Mouse (Mus musculus): Measurements from ENCODE around the gene Sirt5. TPM values are rescaled to one million over a fixed set of nuclear protein-coding genes. Genes with fewer than 3 reads are reported as not detected.

Sirt5 gene
- 17.1 and 20.4 TPM in 2 replicates for polyA plus RNA-seq (2015; fragmentation: Nextera tagmentation; extraction: Ambion mirVana)

- WGBS = 16% methylated on average over 42 of the region's 42 CpGs
- H3K4me3 ChIP-seq (ENCODE audit: low read length) = peak within 1 kb of the TSS; percentile 75
Observed at GRCm38 (mm10) chr13:43364985-43365824, at the start of gene Sirt5. TSS of gene Sirt5 (plus strand) at chr13:43365496.

GRCm38 (mm10) chr13:43317411-43317810, 47.9 kb upstream of the Sirt5 start:
- Histone ChIP-seq H3K27ac (ENCODE audit: low read length) (no peak overlapping the region), H3K36me3 (ENCODE audit: control insufficient read depth, insufficient read depth, low read length) (no peaks in the 10 kb centered on the region), H3K4me2 (ENCODE audit: low read depth, low read length) (no peak overlapping the region), H3K9ac (ENCODE audit: low read depth, low read length) (no peak overlapping the region), H3K4me3 (ENCODE audit: low read length) (no peak overlapping the region), H3K9me3 (ENCODE audit: control insufficient read depth, low read length) (no peaks in the 10 kb centered on the region), H3K4me1 (ENCODE audit: control insufficient read depth, insufficient read depth, low read length) (no peaks in the 10 kb centered on the region), H3K27me3 (replicated peaks; ENCODE audit: control insufficient read depth, insufficient read depth, low read length) (no peaks in the 10 kb centered on the region)
- no peak for ATAC-seq
- WGBS = 54% methylated on average over 5 of the region's 5 CpGs

More at GRCm38 (mm10) chr13:43364985-43365824, at the start of gene Sirt5:
- H3K27ac ChIP-seq (ENCODE audit: low read length) = peak within 1 kb of the TSS; percentile 23; the same call in 1 of the 2 replicates
- no peaks in the 10 kb centered on the region for H3K27me3 ChIP-seq (replicated peaks; ENCODE audit: control insufficient read depth, insufficient read depth, low read length)
- H3K9ac ChIP-seq (ENCODE audit: low read depth, low read length) = peak within 1 kb of the TSS; percentile 88
- ATAC-seq = peak; percentile 97
- no peaks in the 10 kb centered on the region for H3K36me3 ChIP-seq (ENCODE audit: control insufficient read depth, insufficient read depth, low read length)
- no peaks in the 10 kb centered on the region for H3K9me3 ChIP-seq (ENCODE audit: control insufficient read depth, low read length)
- H3K4me2 ChIP-seq (ENCODE audit: low read depth, low read length) = peak within 1 kb of the TSS; percentile 88
- H3K4me1 ChIP-seq (ENCODE audit: control insufficient read depth, insufficient read depth, low read length) = peaks cover 4% of the 10 kb centered on the region; the same call in 1 of the 2 replicates

- Histone ChIP-seq H3K4me3 (ENCODE audit: low read length) (no peak overlapping the region), H3K27me3 (replicated peaks; ENCODE audit: control insufficient read depth, insufficient read depth, low read length) (no peaks in the 10 kb centered on the region), H3K9ac (ENCODE audit: low read depth, low read length) (no peak overlapping the region), H3K36me3 (ENCODE audit: control insufficient read depth, insufficient read depth, low read length) (no peaks in the 10 kb centered on the region), H3K4me2 (ENCODE audit: low read depth, low read length) (no peak overlapping the region), H3K27ac (ENCODE audit: low read length) (no peak overlapping the region), H3K9me3 (ENCODE audit: control insufficient read depth, low read length) (no peaks in the 10 kb centered on the region), H3K4me1 (ENCODE audit: control insufficient read depth, insufficient read depth, low read length) (no peaks in the 10 kb centered on the region)
- ATAC-seq = no peak
- WGBS = 73% methylated on average over 3 of the region's 3 CpGs
Observed at GRCm38 (mm10) chr13:43319396-43319795, 45.9 kb upstream of the Sirt5 start.

DNA sequence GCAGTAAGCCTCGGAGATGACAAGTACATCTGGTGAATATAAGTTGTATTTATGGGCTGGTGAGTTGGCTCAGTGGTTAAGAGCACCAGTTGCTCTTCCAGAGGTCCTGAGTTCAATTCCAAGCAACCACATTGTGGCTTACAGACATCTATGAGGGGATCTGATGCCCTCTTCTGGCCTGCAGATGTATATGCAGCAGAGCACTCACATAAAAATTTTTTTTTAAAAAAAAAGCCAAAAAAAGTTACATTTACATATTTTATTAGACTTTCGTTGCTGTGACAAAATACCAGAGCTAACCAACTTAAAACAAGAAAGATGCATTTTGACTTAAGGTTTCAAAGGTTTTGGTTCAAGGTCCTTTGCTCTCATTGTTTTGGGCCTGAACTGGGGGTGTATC, 43.8 kb upstream of the Sirt5 start:
- no peak for ATAC-seq
- H3K4me1 ChIP-seq (ENCODE audit: control insufficient read depth, insufficient read depth, low read length) = no peaks in the 10 kb centered on the region
- no peak overlapping the region for H3K4me2 ChIP-seq (ENCODE audit: low read depth, low read length)
- H3K36me3 ChIP-seq (ENCODE audit: control insufficient read depth, insufficient read depth, low read length) = no peaks in the 10 kb centered on the region
- 76% methylated on average over 2 of the region's 2 CpGs for WGBS
- H3K27me3 ChIP-seq (replicated peaks; ENCODE audit: control insufficient read depth, insufficient read depth, low read length) = no peaks in the 10 kb centered on the region
- no peak overlapping the region for H3K27ac ChIP-seq (ENCODE audit: low read length)
- no peaks in the 10 kb centered on the region for H3K9me3 ChIP-seq (ENCODE audit: control insufficient read depth, low read length)
- no peak overlapping the region for H3K4me3 ChIP-seq (ENCODE audit: low read length)
- no peak overlapping the region for H3K9ac ChIP-seq (ENCODE audit: low read depth, low read length)

DNA sequence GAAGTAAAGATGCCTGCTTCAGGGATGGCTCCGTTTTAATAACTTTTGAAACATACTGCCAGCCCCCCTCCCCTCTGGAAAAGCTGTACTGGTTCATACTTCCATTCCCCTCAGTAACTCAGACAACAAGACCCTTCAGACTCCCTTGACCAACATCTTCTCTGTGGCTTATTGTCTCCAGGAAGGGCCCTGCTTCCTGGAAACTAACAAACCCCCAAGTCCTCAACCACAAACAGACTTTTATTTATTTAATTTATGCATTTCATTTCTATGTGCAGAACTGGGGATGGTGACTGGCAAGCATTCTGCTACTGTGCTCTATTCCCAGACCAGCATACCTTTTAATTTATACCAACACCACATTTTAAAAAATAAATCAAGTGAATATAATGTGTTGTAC, 39.9 kb upstream of the Sirt5 start:
- H3K36me3 ChIP-seq (ENCODE audit: control insufficient read depth, insufficient read depth, low read length) = no peaks in the 10 kb centered on the region
- H3K9ac ChIP-seq (ENCODE audit: low read depth, low read length) = no peak overlapping the region
- H3K27me3 ChIP-seq (replicated peaks; ENCODE audit: control insufficient read depth, insufficient read depth, low read length) = no peaks in the 10 kb centered on the region
- no peak overlapping the region for H3K4me2 ChIP-seq (ENCODE audit: low read depth, low read length)
- no peaks in the 10 kb centered on the region for H3K9me3 ChIP-seq (ENCODE audit: control insufficient read depth, low read length)
- 55% methylated on average over 1 of the region's 1 CpGs for WGBS
- H3K27ac ChIP-seq (ENCODE audit: low read length) = no peak overlapping the region
- no peak overlapping the region for H3K4me3 ChIP-seq (ENCODE audit: low read length)
- ATAC-seq = no peak
- H3K4me1 ChIP-seq (ENCODE audit: control insufficient read depth, insufficient read depth, low read length) = no peaks in the 10 kb centered on the region

GRCm38 (mm10) chr13:43331721-43332444, 33.4 kb upstream of the Sirt5 start:
- Histone ChIP-seq H3K4me3 (ENCODE audit: low read length) (no peak overlapping the region), H3K36me3 (ENCODE audit: control insufficient read depth, insufficient read depth, low read length) (no peaks in the 10 kb centered on the region), H3K4me1 (ENCODE audit: control insufficient read depth, insufficient read depth, low read length) (no peaks in the 10 kb centered on the region), H3K4me2 (ENCODE audit: low read depth, low read length) (no peak overlapping the region), H3K27ac (ENCODE audit: low read length) (no peak overlapping the region), H3K27me3 (replicated peaks; ENCODE audit: control insufficient read depth, insufficient read depth, low read length) (no peaks in the 10 kb centered on the region), H3K9ac (ENCODE audit: low read depth, low read length) (no peak overlapping the region), H3K9me3 (ENCODE audit: control insufficient read depth, low read length) (no peaks in the 10 kb centered on the region)
- WGBS = 55% methylated on average over 11 of the region's 11 CpGs
- ATAC-seq = no peak

GRCm38 (mm10) chr13:43332591-43332990, 32.7 kb upstream of the Sirt5 start:
- no peak for ATAC-seq
- Histone ChIP-seq H3K36me3 (ENCODE audit: control insufficient read depth, insufficient read depth, low read length) (no peaks in the 10 kb centered on the region), H3K4me2 (ENCODE audit: low read depth, low read length) (no peak overlapping the region), H3K9ac (ENCODE audit: low read depth, low read length) (no peak overlapping the region), H3K27ac (ENCODE audit: low read length) (no peak overlapping the region), H3K9me3 (ENCODE audit: control insufficient read depth, low read length) (no peaks in the 10 kb centered on the region), H3K27me3 (replicated peaks; ENCODE audit: control insufficient read depth, insufficient read depth, low read length) (no peaks in the 10 kb centered on the region), H3K4me3 (ENCODE audit: low read length) (no peak overlapping the region), H3K4me1 (ENCODE audit: control insufficient read depth, insufficient read depth, low read length) (no peaks in the 10 kb centered on the region)
- 48% methylated on average over 7 of the region's 7 CpGs for WGBS

GRCm38 (mm10) chr13:43336425-43337221, 28.7 kb upstream of the Sirt5 start:
- H3K27me3 ChIP-seq (replicated peaks; ENCODE audit: control insufficient read depth, insufficient read depth, low read length) = no peaks in the 10 kb centered on the region
- ATAC-seq = no peak; the same call in 1 of the 2 replicates
- peaks cover 6% of the 10 kb centered on the region for H3K4me1 ChIP-seq (ENCODE audit: control insufficient read depth, insufficient read depth, low read length)
- 54% methylated on average over 12 of the region's 12 CpGs for WGBS
- no peak overlapping the region for H3K4me2 ChIP-seq (ENCODE audit: low read depth, low read length)
- H3K36me3 ChIP-seq (ENCODE audit: control insufficient read depth, insufficient read depth, low read length) = no peaks in the 10 kb centered on the region
- H3K4me3 ChIP-seq (ENCODE audit: low read length) = no peak overlapping the region
- no peaks in the 10 kb centered on the region for H3K9me3 ChIP-seq (ENCODE audit: control insufficient read depth, low read length)
- peak overlapping the region; percentile 23 for H3K27ac ChIP-seq (ENCODE audit: low read length)
- H3K9ac ChIP-seq (ENCODE audit: low read depth, low read length) = no peak overlapping the region

DNA sequence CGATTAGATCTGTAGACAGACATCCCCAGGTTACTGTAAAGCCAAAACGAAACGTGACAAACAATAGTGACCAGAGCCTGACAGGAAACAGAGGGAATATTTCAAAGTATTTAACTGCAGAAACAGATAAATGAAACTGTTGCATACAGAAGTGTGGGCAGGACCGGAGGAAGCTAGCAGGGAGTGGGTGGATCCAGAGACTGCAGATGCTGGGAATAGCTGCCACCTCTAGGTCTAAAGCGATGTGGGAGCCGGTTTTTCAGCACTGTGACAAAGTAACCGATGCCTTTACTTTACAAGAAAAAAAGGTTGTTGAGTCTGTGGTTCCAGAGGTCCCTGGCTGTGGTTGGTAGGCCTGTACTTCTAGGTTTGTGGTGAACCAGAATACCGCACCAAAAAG, 27.3 kb upstream of the Sirt5 start:
- ATAC-seq = no peak
- no peak overlapping the region for H3K9ac ChIP-seq (ENCODE audit: low read depth, low read length)
- no peaks in the 10 kb centered on the region for H3K36me3 ChIP-seq (ENCODE audit: control insufficient read depth, insufficient read depth, low read length)

More for the DNA sequence above, 27.3 kb upstream of the Sirt5 start:
- Histone ChIP-seq H3K27ac (ENCODE audit: low read length) (no peak overlapping the region), H3K27me3 (replicated peaks; ENCODE audit: control insufficient read depth, insufficient read depth, low read length) (no peaks in the 10 kb centered on the region), H3K4me2 (ENCODE audit: low read depth, low read length) (no peak overlapping the region), H3K4me1 (ENCODE audit: control insufficient read depth, insufficient read depth, low read length) (peaks cover 6% of the 10 kb centered on the region), H3K4me3 (ENCODE audit: low read length) (no peak overlapping the region), H3K9me3 (ENCODE audit: control insufficient read depth, low read length) (no peaks in the 10 kb centered on the region)
- WGBS = 91% methylated on average over 8 of the region's 8 CpGs

All from intestine, embryonic 16.5 days (tissue).